Mouse (Mus musculus) MEL (cell line): Measurements from ENCODE around the gene BC029722. TPM values are rescaled to one million over a fixed set of nuclear protein-coding genes. Genes with fewer than 3 reads are reported as not detected.
A peak's percentile ranks its signal among the peaks of the same experiment; 100 is the strongest.

Experiments used
- DNase-seq: peaks from one replicate; pipeline ENCODE4 v3.0.0; 2011; ENCODE audit warnings: low read depth, low spot score
- H3K27ac ChIP-seq: 2 replicates; pipeline ENCODE4 v1.5.1; 2012; ENCODE audit warnings: low read depth, mild to moderate bottlenecking, control low read depth, low read length, moderate library complexity; ENCODE audit not compliant: control insufficient read depth
- H3K27me3 ChIP-seq, 2 experiments: fragments of 150-350 bp in 1 of 2; sonication (generic) in 1 of 2; 2 replicates each; pipeline ENCODE4 v1.6.1; 2012; ENCODE audit warnings: low read length in 2 of 2, mild to moderate bottlenecking in 2 of 2, improper control_type of control experiment in 1 of 2, moderate library complexity in 1 of 2; ENCODE audit not compliant: insufficient read depth in 2 of 2, control insufficient read depth in 1 of 2
- H3K36me3 ChIP-seq, 2 experiments: 2 replicates each; pipeline ENCODE4 v1.6.1; 2012 to 2014; ENCODE audit warnings: low read length in 2 of 2, improper control_type of control experiment in 1 of 2, inconsistent platforms in 1 of 2, mild to moderate bottlenecking in 1 of 2; ENCODE audit not compliant: insufficient read depth in 2 of 2, control insufficient read depth in 1 of 2
- H3K4me1 ChIP-seq, 2 experiments: fragments of 150-350 bp in 1 of 2; sonication (generic) in 1 of 2; 2 replicates each; pipeline ENCODE4 v1.6.1; 2012; ENCODE audit warnings: low read length in 2 of 2, improper control_type of control experiment in 1 of 2, mild to moderate bottlenecking in 1 of 2; ENCODE audit not compliant: insufficient read depth in 2 of 2, control insufficient read depth in 1 of 2
- H3K4me3 ChIP-seq, 2 experiments: fragments of 150-350 bp in 1 of 2; sonication (generic) in 1 of 2; 2 replicates each; pipeline ENCODE4 v1.5.1; 2012; ENCODE audit warnings: low read depth in 2 of 2, low read length in 2 of 2, mild to moderate bottlenecking in 2 of 2, moderate library complexity in 2 of 2, control low read depth in 1 of 2, improper control_type of control experiment in 1 of 2; ENCODE audit not compliant: control insufficient read depth in 1 of 2, insufficient read depth in 1 of 2
- H3K79me2 ChIP-seq: 2 replicates; pipeline ENCODE4 v1.6.1; 2012; ENCODE audit warnings: mild to moderate bottlenecking, low read length, moderate library complexity; ENCODE audit not compliant: control insufficient read depth, poor library complexity, insufficient read depth
- H3K9ac ChIP-seq: 2 replicates; pipeline ENCODE4 v1.6.1; 2012; ENCODE audit warnings: low read depth, mild to moderate bottlenecking, control low read depth, low read length, moderate library complexity; ENCODE audit not compliant: control insufficient read depth, poor library complexity, severe bottlenecking
- H3K9me3 ChIP-seq: fragments of 150-350 bp; sonication (generic); replicated peaks from 2 replicates; pipeline ENCODE4 v1.6.1; 2012; ENCODE audit warnings: mild to moderate bottlenecking, low read length, improper control_type of control experiment, moderate library complexity; ENCODE audit not compliant: insufficient read depth
- BHLHE40 ChIP-seq: IDR thresholded peaks from 2 replicates; pipeline ENCODE4 v1.6.1; 2012; ENCODE audit warnings: low read depth, mild to moderate bottlenecking, inconsistent platforms, low read length, improper control_type of control experiment, borderline replicate concordance
- CHD1 ChIP-seq: IDR thresholded peaks from 2 replicates; pipeline ENCODE4 v1.6.1; 2012; ENCODE audit warnings: low read depth, mild to moderate bottlenecking, inconsistent platforms, low read length, improper control_type of control experiment
- CTCF ChIP-seq, 3 experiments: IDR thresholded peaks in 2 of 3; conservative IDR thresholded peaks in 1 of 3; 2 replicates each; pipeline ENCODE4 v1.5.1; 2011 to 2012; ENCODE audit warnings: low read length in 3 of 3, low read depth in 2 of 3, mild to moderate bottlenecking in 2 of 3, improper control_type of control experiment in 1 of 3, inconsistent platforms in 1 of 3, mixed read lengths in 1 of 3, moderate library complexity in 1 of 3; ENCODE audit not compliant: control insufficient read depth in 1 of 3, insufficient read depth in 1 of 3, poor library complexity in 1 of 3, severe bottlenecking in 1 of 3
- EP300 ChIP-seq, 2 experiments: IDR thresholded peaks; 2 replicates each; pipeline ENCODE4 v1.6.1; 2011; ENCODE audit warnings: improper control_type of control experiment in 2 of 2, low read length in 2 of 2, low read depth in 1 of 2, mild to moderate bottlenecking in 1 of 2
- JUND ChIP-seq: IDR thresholded peaks from 2 replicates; pipeline ENCODE4 v1.6.1; 2011; ENCODE audit warnings: low read depth, mild to moderate bottlenecking, improper control_type of control experiment, low read length
- KAT2A ChIP-seq: conservative IDR thresholded peaks from 2 replicates; pipeline ENCODE4 v1.6.1; 2012; ENCODE audit warnings: low read depth, low read length, improper control_type of control experiment, inconsistent platforms
- MAFK ChIP-seq: IDR thresholded peaks from 2 replicates; pipeline ENCODE4 v1.6.1; 2011; ENCODE audit warnings: low read depth, mild to moderate bottlenecking, low read length, improper control_type of control experiment, borderline replicate concordance
- MAX ChIP-seq: IDR thresholded peaks from 2 replicates; pipeline ENCODE4 v1.6.1; 2011; ENCODE audit warnings: low read length, improper control_type of control experiment
- MEF2A ChIP-seq: IDR thresholded peaks from 2 replicates; pipeline ENCODE4 v1.6.1; 2014; ENCODE audit warnings: low read depth, mild to moderate bottlenecking, inconsistent platforms, low read length, improper control_type of control experiment; ENCODE audit not compliant: poor library complexity, insufficient replicate concordance, severe bottlenecking; ENCODE audit errors: extremely low read depth
- MXI1 ChIP-seq: IDR thresholded peaks from 2 replicates; pipeline ENCODE4 v1.6.1; 2011; ENCODE audit warnings: mild to moderate bottlenecking, low read depth, low read length, improper control_type of control experiment
- MYC ChIP-seq: IDR thresholded peaks from 2 replicates; pipeline ENCODE4 v1.6.1; 2011; ENCODE audit warnings: low read depth, mild to moderate bottlenecking, low read length, improper control_type of control experiment, moderate library complexity
- NELFE ChIP-seq: IDR thresholded peaks from 2 replicates; pipeline ENCODE4 v1.6.1; 2011; ENCODE audit warnings: low read depth, low read length, improper control_type of control experiment
- POLR2AphosphoS2 ChIP-seq: IDR thresholded peaks from 2 replicates; pipeline ENCODE4 v1.6.1; 2011; ENCODE audit warnings: low read length, improper control_type of control experiment
- POLR2AphosphoS5 ChIP-seq: IDR thresholded peaks from 2 replicates; pipeline ENCODE4 v1.6.1; 2012; ENCODE audit warnings: low read depth, borderline replicate concordance, mild to moderate bottlenecking, inconsistent platforms, low read length, moderate library complexity, mixed read lengths
- RAD21 ChIP-seq: IDR thresholded peaks from 2 replicates; pipeline ENCODE4 v1.6.1; 2011; ENCODE audit warnings: mild to moderate bottlenecking, low read depth, low read length, improper control_type of control experiment
- SIN3A ChIP-seq: IDR thresholded peaks from 2 replicates; pipeline ENCODE4 v1.6.1; 2012; ENCODE audit warnings: low read length, improper control_type of control experiment, inconsistent platforms
- TAL1 ChIP-seq: IDR thresholded peaks from 2 replicates; pipeline ENCODE4 v1.6.1; 2012; ENCODE audit warnings: mild to moderate bottlenecking, inconsistent platforms, low read length, moderate library complexity, mixed read lengths
- TBP ChIP-seq: IDR thresholded peaks from 2 replicates; pipeline ENCODE4 v1.8.0; 2011; ENCODE audit warnings: low read depth, low read length, improper control_type of control experiment
- TCF12 ChIP-seq: IDR thresholded peaks from 2 replicates; pipeline ENCODE4 v1.6.1; 2014; ENCODE audit warnings: low read depth, mild to moderate bottlenecking, inconsistent platforms, low read length, improper control_type of control experiment, moderate library complexity
- ZKSCAN1 ChIP-seq: IDR thresholded peaks from 2 replicates; pipeline ENCODE4 v1.6.1; 2012; ENCODE audit warnings: low read depth, mild to moderate bottlenecking, inconsistent platforms, low read length, improper control_type of control experiment, moderate library complexity
- ZMIZ1 ChIP-seq: IDR thresholded peaks from 2 replicates; pipeline ENCODE4 v1.6.1; 2012; ENCODE audit warnings: low read depth, mild to moderate bottlenecking, inconsistent platforms, low read length, improper control_type of control experiment, moderate library complexity
- polyA plus RNA-seq, 2 experiments: library from polyadenylated mRNA; stranded (reverse) in 1 of 2; unstranded in 1 of 2; fragments of >175 nt in 1 of 2; fragments of >200 nt in 1 of 2; gene quantifications; 2 replicates each; pipeline versions ENCODE4 v1.2.1 to v1.2.4; 2012; ENCODE audit warnings: low replicate concordance in 2 of 2, low read depth in 1 of 2; ENCODE audit not compliant: insufficient read length in 2 of 2, insufficient read depth in 1 of 2, missing spikeins in 1 of 2
- total RNA-seq: library from RNA; depleted of rRNA; stranded (reverse); fragments of 300-350 nt; gene quantifications from 2 replicates; pipeline ENCODE4 v1.2.3, GENCODE M21; 2012; rRNA removed

The BC029722 gene
- total RNA-seq (5.9 TPM in 2 replicates), polyA plus RNA-seq (10 to 100 TPM in 1 of 2 experiments, not detected in 1; 19.7 TPM)

GRCm38 (mm10) chr2:155819392-155819448, at the start of gene BC029722:
BC029722 (minus strand) TSS chr2:155819426.
- Histone ChIP-seq H3K4me3 (peak within 1 kb of the TSS; percentile 73 to 83), H3K36me3 (peaks cover 9 to 16% of the 10 kb centered on the region in 2 experiments), H3K9me3 (no peaks in the 10 kb centered on the region), H3K9ac (peak within 1 kb of the TSS; percentile 72), H3K4me1 (peaks cover 2 to 17% of the 10 kb centered on the region in 2 experiments), H3K27ac (peak within 1 kb of the TSS; percentile 37), H3K79me2 (peaks cover 12% of the 10 kb centered on the region), H3K27me3 (no peaks in the 10 kb centered on the region)
- TF ChIP-seq TBP (0 out of 2 replicates have a peak, but pooled peaks have one; percentile 44), EP300 (IDR thresholded peaks at IDR 0.05; ENCODE audit: low read depth in 1 of 2, low read length in 2 of 2) (no peak), POLR2AphosphoS2 (peak; percentile 18)
- DNase-seq: no peak

GRCm38 (mm10) chr2:155868320-155868719, 49.1 kb upstream of the BC029722 start:
- Histone ChIP-seq H3K27ac (no peak overlapping the region), H3K4me3 (no peak overlapping the region), H3K79me2 (no peaks in the 10 kb centered on the region), H3K9me3 (no peaks in the 10 kb centered on the region), H3K9ac (no peak overlapping the region), H3K36me3 (peaks cover 0 to 6% of the 10 kb centered on the region in 2 experiments; a peak in 2 of 4 replicates), H3K27me3 (no peaks in the 10 kb centered on the region), H3K4me1 (no peaks in the 10 kb centered on the region)
- TF ChIP-seq ZMIZ1 (no peak), KAT2A (no peak), JUND (no peak), BHLHE40 (no peak), CTCF (IDR thresholded peaks at IDR 0.05 in 2 of 3, conservative IDR thresholded peaks at IDR 0.05 in 1 of 3; ENCODE audit: control insufficient read depth in 1 of 3, insufficient read depth in 1 of 3, low read depth in 2 of 3, low read length in 3 of 3, poor library complexity in 1 of 3, severe bottlenecking in 1 of 3) (no peak), SIN3A (no peak), CHD1 (no peak), NELFE (no peak), MXI1 (no peak), ZKSCAN1 (no peak), EP300 (IDR thresholded peaks at IDR 0.05; ENCODE audit: low read depth in 1 of 2, low read length in 2 of 2) (no peak), TAL1 (no peak), MYC (no peak), MAFK (no peak), MAX (no peak), TCF12 (no peak), POLR2AphosphoS5 (no peak), RAD21 (no peak), MEF2A (no peak)
- DNase-seq: no peak
